Mouse (Mus musculus) liver, adult 2 months (tissue): Measurements from ENCODE around the gene Nxn.

Experiments used
- CTCF ChIP-seq: fragments of 200-500 bp; IDR thresholded peaks from 2 replicates; pipeline ENCODE4 v1.5.1; 2011; ENCODE audit warnings: low read depth, low read length, control low read depth
- POLR2A ChIP-seq: fragments of 200-500 bp; IDR thresholded peaks from 2 replicates; pipeline ENCODE4 v1.6.1; 2011; ENCODE audit warnings: low read length, control low read depth; ENCODE audit not compliant: insufficient read depth; ENCODE audit errors: extremely low read depth

DNA sequence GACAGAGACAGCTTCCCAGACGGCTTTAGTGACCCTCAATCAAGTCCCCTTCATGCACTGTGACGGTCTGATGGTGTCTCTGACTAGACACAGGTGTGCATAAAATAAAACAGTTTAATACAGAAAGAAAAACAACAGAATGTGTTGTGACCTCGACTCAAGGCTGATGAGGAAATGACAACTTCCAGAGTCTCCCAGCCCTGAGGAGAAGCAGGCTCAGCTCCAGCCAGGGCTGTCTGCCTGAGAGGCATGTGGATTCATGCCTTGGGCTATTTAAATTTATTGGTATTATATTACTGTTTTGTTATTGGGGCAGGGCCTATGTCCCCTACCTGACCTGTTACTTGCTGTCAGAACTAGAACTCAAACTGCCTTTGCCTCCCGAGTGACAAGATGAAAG is 37.5 kb downstream of the Nxn start:
- TF ChIP-seq CTCF (no peak), POLR2A (no peak)
